Comparison of ENCODE assay signal across 13 mouse cellular contexts in the genomic region with DNA sequence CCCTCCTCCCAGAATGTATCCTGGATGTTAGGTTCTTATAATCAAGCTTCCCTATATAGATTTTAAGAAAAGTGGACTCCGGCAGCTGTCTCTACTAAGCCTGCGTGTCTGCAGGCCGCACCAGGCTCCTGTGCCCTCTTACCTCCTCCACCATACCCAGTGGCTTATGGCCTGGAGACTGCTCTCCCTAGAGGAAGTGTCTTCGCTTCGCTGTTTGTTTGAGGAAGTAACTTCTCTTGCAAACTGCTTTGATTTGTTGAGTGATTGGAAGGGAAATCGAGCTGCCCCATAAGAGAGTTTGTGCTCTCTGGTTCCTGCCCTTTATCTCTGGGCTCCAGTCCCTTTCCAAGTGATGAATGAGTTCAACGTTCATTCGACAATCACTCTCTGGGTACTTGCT.
"Had no signal": no experiment of that assay in that cellular context is flagged by ENCODE, and none has a peak within 500 bp of the region (broad histone marks: within the 10 kb centered on the region; RNA-seq: fewer than 3 reads in every experiment).

No protein-coding gene starts in this region.

- ATAC-seq: hindbrain, postnatal 0 days; intestine, embryonic 16.5 days had no signal

- DNase-seq: gastrocnemius, postnatal 14 days; heart, adult 11 months; heart, adult 2 months; heart, postnatal 14 days; heart, postnatal 36 days; kidney, adult 11 months; kidney, adult 2 months; kidney, adult 9 months; kidney, postnatal 14 days; layer of hippocampus, adult 9-11 months; layer of hippocampus, postnatal 36 days had no signal
